Mouse (Mus musculus) layer of hippocampus, adult 18-20 months (tissue): ENCODE results near the gene Nup133. TPM values are rescaled to one million over a fixed set of nuclear protein-coding genes. Genes with fewer than 3 reads are reported as not detected.

ENCODE experiments used
- DNase-seq, 2 experiments: peaks; one replicate each; pipeline ENCODE4 v3.0.0; 2022; ENCODE audit warnings: low spot score in 2 of 2
- total RNA-seq, 2 experiments: library from RNA; stranded (reverse); gene quantifications; 2 replicates each; pipeline ENCODE4 v1.2.3; 2021

Gene Nup133
- total RNA-seq, 2 experiments from 2014 or later: 21.9 to 23.8 TPM

DNA sequence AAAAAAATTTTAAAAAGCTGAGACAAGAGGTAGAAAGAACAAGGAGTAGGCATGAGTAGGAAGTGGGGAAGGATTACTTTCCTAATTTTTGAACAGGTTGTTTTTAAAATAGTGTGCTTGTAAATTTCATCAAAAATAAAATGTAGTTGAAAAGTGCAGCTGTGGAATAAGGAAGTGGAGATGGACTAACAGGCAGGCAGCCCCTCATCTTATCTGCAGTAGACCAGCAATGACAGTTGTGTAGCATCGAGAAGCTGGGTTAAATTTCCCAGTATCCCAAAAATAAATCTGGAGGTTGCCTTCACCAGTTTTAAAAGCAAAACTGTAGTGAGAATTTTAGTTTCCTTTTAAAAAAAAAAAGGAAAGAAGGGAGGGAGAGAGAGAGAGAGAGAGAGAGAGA is 94.8 kb downstream of the Nup133 start:
- DNase-seq: no peak

DNA sequence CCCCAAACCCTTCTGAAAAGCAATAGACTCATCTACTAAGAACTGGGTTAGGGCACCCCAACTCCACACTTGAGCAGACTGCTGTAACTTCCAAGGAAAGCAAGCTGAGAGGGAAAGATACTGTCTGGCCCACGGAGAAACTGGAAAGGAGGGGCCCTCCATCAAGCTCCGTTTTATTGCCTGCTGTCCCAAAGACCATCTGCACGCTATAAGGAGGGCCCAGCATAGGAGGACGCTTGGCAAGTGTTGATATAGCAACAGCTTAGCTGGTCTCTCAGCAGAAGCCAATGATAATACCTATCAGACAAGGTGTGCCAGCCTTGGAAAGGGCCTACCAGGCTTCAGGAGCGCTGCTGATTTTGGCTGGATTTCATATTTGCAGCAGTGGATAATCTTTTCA is 97.5 kb downstream of the Nup133 start:
- no peak for DNase-seq

DNA sequence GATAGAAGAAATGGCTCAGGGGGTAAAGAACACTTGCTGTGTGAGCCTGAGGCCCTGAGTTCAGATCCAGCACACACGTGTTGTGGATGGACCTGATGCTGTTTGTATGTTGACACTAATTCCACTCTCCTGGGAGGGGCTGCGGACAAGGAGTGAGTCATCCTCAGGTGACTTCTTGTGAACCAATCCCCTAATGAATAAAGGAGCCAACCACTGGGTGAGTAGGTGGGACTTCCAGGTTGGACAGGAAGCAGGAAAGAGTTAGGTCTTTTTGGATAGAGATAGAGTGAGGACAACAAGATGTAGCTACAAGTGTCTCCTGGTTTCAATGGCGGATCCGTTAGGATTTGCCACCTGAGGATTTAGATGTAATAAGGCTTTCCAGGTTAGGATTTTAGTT is 99.7 kb downstream of the Nup133 start:
- no peak for DNase-seq

DNA sequence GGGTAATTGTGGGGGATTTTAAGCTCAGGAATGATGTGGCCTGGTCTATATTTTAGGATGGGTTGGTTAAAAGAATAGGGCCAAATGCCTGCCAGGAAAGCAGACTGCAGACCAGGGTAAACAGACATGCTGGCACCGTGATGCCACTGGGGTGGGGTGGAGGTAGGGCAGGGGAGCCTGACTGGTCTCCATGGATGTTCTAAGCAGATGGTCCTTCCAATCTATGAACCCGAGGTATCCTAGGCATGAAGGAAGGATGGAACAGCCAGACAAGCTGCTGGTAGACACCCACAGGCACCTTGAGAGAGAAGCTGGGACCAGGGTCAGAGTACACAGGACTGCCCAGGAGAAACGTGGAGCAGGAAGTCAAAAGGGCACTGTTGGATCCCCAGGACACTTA is 101.5 kb downstream of the Nup133 start:
- no peak for DNase-seq

Other genes starting within 250 kb of the Nup133 start
- gene Rab4a, start 143.3 kb downstream of the Nup133 start, total RNA-seq: 10 to 100 TPM; 42.6 to 44.8 TPM
- gene Ccsap, start 89.1 kb downstream of the Nup133 start, total RNA-seq: 10 to 100 TPM; 56.7 to 61.7 TPM
- gene Acta1, start 54.5 kb downstream of the Nup133 start, total RNA-seq: 1 to 10 TPM; 5.2 to 7.0 TPM
- 10 to 100 TPM; 15.3 to 17.3 TPM for gene Abcb10, start 33.9 kb upstream of the Nup133 start, total RNA-seq
- gene Taf5l, start 72.1 kb upstream of the Nup133 start, total RNA-seq: 10 to 100 TPM; 20.4 to 21.9 TPM
- gene Urb2, start 72.2 kb upstream of the Nup133 start, total RNA-seq: 10 to 100 TPM; 12.0 to 12.3 TPM